Mouse (Mus musculus) erythroblast, embryonic 14.5 days (primary cell): ENCODE measurements around the gene Dnm1. TPM values are rescaled to one million over a fixed set of nuclear protein-coding genes. Genes with fewer than 3 reads are reported as not detected.

Source experiments
- H3K27me3 ChIP-seq: 2 replicates; pipeline ENCODE4 v1.6.1; 2012; ENCODE audit warnings: inconsistent platforms; ENCODE audit not compliant: control insufficient read depth
- H3K36me3 ChIP-seq: 2 replicates; pipeline ENCODE4 v1.6.1; 2012; ENCODE audit warnings: mild to moderate bottlenecking, inconsistent platforms; ENCODE audit not compliant: control insufficient read depth
- H3K4me1 ChIP-seq: 2 replicates; pipeline ENCODE4 v1.6.1; 2012; ENCODE audit warnings: inconsistent platforms; ENCODE audit not compliant: control insufficient read depth
- H3K4me3 ChIP-seq: replicated peaks from 2 replicates; pipeline ENCODE3; 2012; ENCODE audit warnings: moderate library complexity, mild to moderate bottlenecking, inconsistent platforms
- H3K9me3 ChIP-seq: 2 replicates; pipeline ENCODE4 v1.6.1; 2012; ENCODE audit warnings: low read length, inconsistent platforms, mixed read lengths; ENCODE audit not compliant: control insufficient read depth
- GATA1 ChIP-seq: IDR thresholded peaks from 2 replicates; pipeline ENCODE4 v1.6.1; 2012; ENCODE audit warnings: low read length, inconsistent platforms, mixed read lengths
- TAL1 ChIP-seq: IDR thresholded peaks from 3 replicates; pipeline ENCODE4 v1.6.1; 2012; ENCODE audit warnings: low read length, inconsistent platforms, mixed read lengths
- polyA plus RNA-seq: library from polyadenylated mRNA; stranded (reverse); fragments of >175 nt; gene quantifications from 2 replicates; pipeline ENCODE4 v1.2.3, GENCODE M21; 2012

Gene Dnm1
- polyA plus RNA-seq, 1 experiment = 0.03 TPM

- Histone ChIP-seq H3K4me1 (peaks cover 42% of the 10 kb centered on the region), H3K27me3 (peaks cover 27% of the 10 kb centered on the region)
Measured at GRCm38 (mm10) chr2:32382689-32383088, 29.6 kb upstream of the Dnm1 start.

GRCm38 (mm10) chr2:32381775-32382223 is 28.7 kb upstream of the Dnm1 start, which contains the start of gene 1110008P14Rik:
1110008P14Rik (minus strand) TSS chr2:32381938.
- TF ChIP-seq TAL1 (no peak), GATA1 (no peak)
- Histone ChIP-seq H3K36me3 (peaks cover 38% of the 10 kb centered on the region), H3K9me3 (no peaks in the 10 kb centered on the region), H3K4me1 (peaks cover 42% of the 10 kb centered on the region), H3K4me3 (peak within 1 kb of the TSS; percentile 81), H3K27me3 (peaks cover 27% of the 10 kb centered on the region)

More at GRCm38 (mm10) chr2:32382689-32383088, 29.6 kb upstream of the Dnm1 start:
- no peak for TF ChIP-seq TAL1
- no peak for TF ChIP-seq GATA1
- Histone ChIP-seq H3K9me3 (no peaks in the 10 kb centered on the region), H3K36me3 (peaks cover 29% of the 10 kb centered on the region), H3K4me3 (no peak overlapping the region)

GRCm38 (mm10) chr2:32381141-32381774 is 28.1 kb upstream of the Dnm1 start:
- peak overlapping the region; percentile 81 for H3K4me3 ChIP-seq
- H3K9me3 ChIP-seq = no peaks in the 10 kb centered on the region
- peaks cover 27% of the 10 kb centered on the region for H3K27me3 ChIP-seq
- peaks cover 43% of the 10 kb centered on the region for H3K36me3 ChIP-seq
- peaks cover 42% of the 10 kb centered on the region for H3K4me1 ChIP-seq
- TF ChIP-seq TAL1 (no peak), GATA1 (no peak)

- no peak for TF ChIP-seq GATA1
- TF ChIP-seq TAL1 = no peak
- Histone ChIP-seq H3K27me3 (peaks cover 21% of the 10 kb centered on the region), H3K4me3 (peak overlapping the region; percentile 81), H3K4me1 (peaks cover 42% of the 10 kb centered on the region), H3K9me3 (no peaks in the 10 kb centered on the region), H3K36me3 (peaks cover 55% of the 10 kb centered on the region)
Measured at GRCm38 (mm10) chr2:32380001-32380500, 26.9 kb upstream of the Dnm1 start.

GRCm38 (mm10) chr2:32376963-32377362 is 23.8 kb upstream of the Dnm1 start:
- no peak overlapping the region for H3K4me3 ChIP-seq
- no peaks in the 10 kb centered on the region for H3K9me3 ChIP-seq
- TF ChIP-seq GATA1 (no peak), TAL1 (no peak)
- H3K27me3 ChIP-seq = peaks cover 2% of the 10 kb centered on the region
- H3K36me3 ChIP-seq = peaks cover 82% of the 10 kb centered on the region
- H3K4me1 ChIP-seq = peaks cover 27% of the 10 kb centered on the region

GRCm38 (mm10) chr2:32375317-32375940 is 22.3 kb upstream of the Dnm1 start:
- Histone ChIP-seq H3K4me1 (peaks cover 12% of the 10 kb centered on the region), H3K27me3 (no peaks in the 10 kb centered on the region), H3K4me3 (no peak overlapping the region), H3K9me3 (no peaks in the 10 kb centered on the region), H3K36me3 (peaks cover 96% of the 10 kb centered on the region)
- TF ChIP-seq GATA1 = no peak
- no peak for TF ChIP-seq TAL1

GRCm38 (mm10) chr2:32374191-32374590 is 21.1 kb upstream of the Dnm1 start:
- no peak for TF ChIP-seq GATA1
- no peak for TF ChIP-seq TAL1
- Histone ChIP-seq H3K4me3 (no peak overlapping the region), H3K36me3 (peaks cover 96% of the 10 kb centered on the region), H3K9me3 (no peaks in the 10 kb centered on the region), H3K27me3 (no peaks in the 10 kb centered on the region), H3K4me1 (0 out of 2 replicates have a peak, but pooled peaks cover 2% of the 10 kb centered on the region)

GRCm38 (mm10) chr2:32367315-32367714 is 14.2 kb upstream of the Dnm1 start:
- no peaks in the 10 kb centered on the region for H3K27me3 ChIP-seq
- H3K36me3 ChIP-seq = peaks cover 74% of the 10 kb centered on the region
- H3K9me3 ChIP-seq = no peaks in the 10 kb centered on the region
- no peak overlapping the region for H3K4me3 ChIP-seq
- H3K4me1 ChIP-seq = peaks cover 23% of the 10 kb centered on the region
- no peak for TF ChIP-seq GATA1
- no peak for TF ChIP-seq TAL1

- H3K4me3 ChIP-seq = peak overlapping the region; percentile 78
- H3K36me3 ChIP-seq = peaks cover 42% of the 10 kb centered on the region
- H3K4me1 ChIP-seq = peaks cover 37% of the 10 kb centered on the region
- peaks cover 12% of the 10 kb centered on the region for H3K27me3 ChIP-seq
- no peak for TF ChIP-seq GATA1
- TF ChIP-seq TAL1 = no peak
- H3K9me3 ChIP-seq = no peaks in the 10 kb centered on the region
Measured at GRCm38 (mm10) chr2:32364121-32364520, 11.0 kb upstream of the Dnm1 start.
